Mouse (Mus musculus) liver, embryonic 14.5 days (tissue): ENCODE data around the gene Tgtp2. TPM values are rescaled to one million over a fixed set of nuclear protein-coding genes. Genes with fewer than 3 reads are reported as not detected.

Experiments
- ATAC-seq: fragments of 200-750 bp; cut with Nextera tagmentation; 2 replicates; pipeline ENCODE4 v1.8.0; 2017; ENCODE audit warnings: moderate number of reproducible peaks, mild to moderate bottlenecking, moderate library complexity; ENCODE audit not compliant: insufficient read depth
- DNase-seq, 3 experiments: peaks; one replicate each; pipeline ENCODE4 v3.0.0-alpha.2; 2012 to 2013; ENCODE audit warnings: low read depth in 3 of 3, low spot score in 3 of 3
- H3K27ac ChIP-seq: fragments of 300-500 bp; sonication (generic); 2 replicates; pipeline ENCODE4 v1.5.1; 2014; ENCODE audit warnings: moderate library complexity, mild to moderate bottlenecking, control low read depth, inconsistent platforms
- H3K27me3 ChIP-seq: fragments of 300-500 bp; sonication (generic); 2 replicates; pipeline ENCODE4 v1.6.1; 2014; ENCODE audit warnings: mild to moderate bottlenecking, low read length, moderate library complexity; ENCODE audit not compliant: control insufficient read depth, insufficient read depth
- H3K36me3 ChIP-seq: fragments of 300-500 bp; sonication (generic); replicated peaks from 2 replicates; pipeline ENCODE4 v1.6.1; 2014; ENCODE audit warnings: low read depth; ENCODE audit not compliant: control insufficient read depth, insufficient read depth
- H3K4me1 ChIP-seq, 2 experiments: fragments of 200-500 bp in 1 of 2; fragments of 300-500 bp in 1 of 2; sonication (generic) in 1 of 2; replicated peaks; 2 replicates each; pipeline ENCODE4 v1.6.1; 2012 to 2014; ENCODE audit warnings: antibody characterized with exemption in 1 of 2, inconsistent platforms in 1 of 2, low read length in 1 of 2; ENCODE audit not compliant: control insufficient read depth in 2 of 2, insufficient read depth in 2 of 2
- H3K4me2 ChIP-seq: fragments of 300-500 bp; sonication (generic); 2 replicates; pipeline ENCODE4 v1.6.1; 2014; ENCODE audit warnings: low read depth, mild to moderate bottlenecking, control low read depth, moderate library complexity
- H3K4me3 ChIP-seq, 2 experiments: fragments of 200-500 bp in 1 of 2; fragments of 300-500 bp in 1 of 2; sonication (generic) in 1 of 2; 2 replicates each; pipeline ENCODE4 v1.5.1; 2012 to 2014; ENCODE audit warnings: low read depth in 2 of 2, low read length in 2 of 2, mild to moderate bottlenecking in 2 of 2, control low read depth in 1 of 2, inconsistent platforms in 1 of 2, moderate library complexity in 1 of 2; ENCODE audit not compliant: insufficient read depth in 1 of 2
- H3K9ac ChIP-seq: fragments of 300-500 bp; sonication (generic); replicated peaks from 2 replicates; pipeline ENCODE4 v1.6.1; 2014; ENCODE audit warnings: mild to moderate bottlenecking, control low read depth, moderate library complexity
- H3K9me3 ChIP-seq: fragments of 300-500 bp; sonication (generic); 2 replicates; pipeline ENCODE4 v1.6.1; 2016; ENCODE audit warnings: low read length, mixed read lengths; ENCODE audit not compliant: control insufficient read depth
- CTCF ChIP-seq: IDR thresholded peaks from 2 replicates; pipeline ENCODE4 v1.5.1; 2016; ENCODE audit warnings: antibody characterized with exemption, low read depth, control low read depth
- EP300 ChIP-seq: IDR thresholded peaks from 2 replicates; pipeline ENCODE4 v1.6.1; 2016; ENCODE audit warnings: antibody characterized with exemption, low read depth
- WGBS: fragments of 180-500 bp; shearing (Covaris S2); extraction: QIAGEN DNeasy Blood & Tissue Kit; methylation state at CpG from one replicate; pipeline ENCODE4 v1.1.7; 2014; ENCODE audit not compliant: insufficient replicate concordance; 5-methylcytosine and 5-hydroxymethylcytosine counted together
- polyA plus RNA-seq, 2 experiments: library from polyadenylated mRNA; depleted of rRNA in 1 of 2; stranded (reverse) in 1 of 2; unstranded in 1 of 2; fragments of >200 nt; fragmentation: Nextera tagmentation in 1 of 2; extraction: Ambion mirVana in 1 of 2; gene quantifications; 2 replicates each; pipeline versions ENCODE4 v1.2.1 to v1.2.3; 2012 to 2014

The Tgtp2 gene
- polyA plus RNA-seq, 2 experiments: 0.27 to 0.51 TPM

DNA sequence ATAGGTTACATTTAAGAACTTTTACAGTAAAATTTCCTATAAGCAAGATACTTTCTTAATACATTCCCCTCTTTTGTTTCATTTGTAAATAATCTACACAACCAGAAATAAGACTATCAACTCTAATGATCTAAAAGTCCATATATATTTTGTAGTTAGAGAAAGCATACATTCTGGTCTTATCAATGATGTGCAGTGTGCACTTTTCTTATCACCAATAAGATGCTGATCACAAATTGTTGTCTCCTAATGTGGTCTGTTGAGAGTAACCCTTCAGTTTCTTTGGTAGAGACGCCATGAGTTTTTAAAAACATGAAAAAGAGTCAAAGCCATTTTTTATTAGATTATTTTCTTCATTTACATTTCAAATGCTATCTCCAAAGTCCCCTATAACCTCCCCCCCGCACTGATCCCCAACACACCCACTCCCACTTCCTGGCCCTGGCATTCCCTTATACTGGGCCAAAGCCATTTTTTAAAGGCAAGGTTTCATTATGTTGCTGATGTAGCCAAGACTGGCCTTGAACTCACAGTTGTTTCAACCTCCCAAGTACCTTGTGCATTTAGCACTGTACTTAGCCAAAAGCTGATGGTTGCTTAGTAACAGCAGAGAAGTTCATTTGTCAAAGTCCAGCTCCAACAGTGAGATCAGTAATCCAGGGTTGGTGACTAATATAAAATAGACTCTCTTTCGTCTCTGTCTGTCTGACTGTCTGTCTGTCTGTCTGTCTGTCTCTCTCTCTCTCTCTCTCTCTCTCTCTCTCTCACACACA lies 25.9 kb upstream of the Tgtp2 start:
- Histone ChIP-seq H3K36me3 (no peaks in the 10 kb centered on the region), H3K4me1 (peaks cover 59 to 67% of the 10 kb centered on the region in 2 experiments), H3K27ac (peak overlapping the region; percentile 52), H3K4me2 (0 out of 2 replicates have a peak overlapping the region, but pooled peaks have one; percentile 16), H3K4me3 (no peak overlapping the region), H3K9ac (no peak overlapping the region), H3K9me3 (no peaks in the 10 kb centered on the region), H3K27me3 (no peaks in the 10 kb centered on the region)
- ATAC-seq (no peak), DNase-seq (no peak)
- WGBS: 31% methylated on average over 3 of the region's 3 CpGs
- TF ChIP-seq CTCF (no peak), EP300 (peak; percentile 64)

DNA sequence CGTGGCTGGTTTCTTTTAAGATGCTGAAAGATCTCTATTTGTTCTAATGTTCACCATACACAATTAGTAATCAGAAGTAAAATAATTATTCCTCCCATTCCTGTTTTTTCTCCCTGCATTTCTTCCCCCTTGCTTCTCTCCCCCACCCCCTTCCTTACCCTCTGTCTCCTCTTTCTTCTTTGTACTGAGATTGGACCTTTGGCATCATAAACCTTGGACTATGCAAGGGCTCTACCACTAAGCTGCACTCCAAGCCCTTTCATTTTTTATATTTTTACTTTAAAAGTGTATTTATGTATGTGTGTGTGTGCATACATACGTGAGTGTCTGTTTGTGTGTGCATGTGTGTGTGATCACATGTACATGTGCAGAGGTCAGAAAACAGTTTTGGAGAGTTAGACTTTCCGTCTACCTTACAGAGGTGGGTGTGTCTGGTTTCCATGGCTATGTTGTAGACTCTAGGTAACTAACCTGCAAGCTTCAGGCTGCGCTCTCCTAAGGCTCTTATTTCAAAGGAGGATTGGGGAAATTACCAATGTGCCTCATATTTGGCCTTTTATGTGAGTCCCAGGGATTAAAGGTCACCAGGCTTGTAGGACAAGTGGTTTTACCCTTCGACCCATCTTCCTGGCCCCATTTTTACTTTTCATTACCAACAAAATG lies 25.1 kb upstream of the Tgtp2 start:
- Histone ChIP-seq H3K36me3 (no peaks in the 10 kb centered on the region), H3K9me3 (no peaks in the 10 kb centered on the region), H3K4me2 (peak overlapping the region; percentile 59), H3K4me1 (peaks cover 67 to 75% of the 10 kb centered on the region in 2 experiments), H3K27me3 (no peaks in the 10 kb centered on the region), H3K9ac (no peak overlapping the region; the same call in 1 of the 2 replicates), H3K27ac (peak overlapping the region; percentile 74), H3K4me3 (no peak overlapping the region)
- DNase-seq (no peak), ATAC-seq (no peak)
- WGBS: 64% methylated on average over 5 of the region's 5 CpGs
- no peak for TF ChIP-seq CTCF
- no peak for TF ChIP-seq EP300

GRCm38 (mm10) chr11:49087830-49088616 lies 24.0 kb upstream of the Tgtp2 start:
- Histone ChIP-seq H3K4me2 (peak overlapping the region; percentile 59), H3K27ac (peak overlapping the region; percentile 74), H3K4me3 (peak overlapping the region; percentile 17 to 24), H3K27me3 (no peaks in the 10 kb centered on the region), H3K9me3 (no peaks in the 10 kb centered on the region), H3K36me3 (no peaks in the 10 kb centered on the region), H3K4me1 (peaks cover 77 to 85% of the 10 kb centered on the region in 2 experiments), H3K9ac (peak overlapping the region; percentile 77)
- DNase-seq (peak; percentile 69 to 73 (median 72)), ATAC-seq (peak; percentile 94)
- WGBS: 15% methylated on average over 22 of the region's 22 CpGs
- TF ChIP-seq EP300 (peak; percentile 90), CTCF (peak; percentile 31)

GRCm38 (mm10) chr11:49086858-49087361 lies 22.9 kb upstream of the Tgtp2 start:
- peaks cover 73 to 83% of the 10 kb centered on the region in 2 experiments for H3K4me1 ChIP-seq
- peak overlapping the region; percentile 52 for H3K4me2 ChIP-seq
- H3K27me3 ChIP-seq: no peaks in the 10 kb centered on the region
- no peaks in the 10 kb centered on the region for H3K36me3 ChIP-seq
- peak overlapping the region in 1 of 2 experiments; percentile 16; a peak in 3 of 4 replicates for H3K4me3 ChIP-seq
- ATAC-seq (no peak), DNase-seq (no peak)
- H3K9me3 ChIP-seq: no peaks in the 10 kb centered on the region
- WGBS: 59% methylated on average over 6 of the region's 6 CpGs
- TF ChIP-seq CTCF (no peak), EP300 (no peak)
- peak overlapping the region; percentile 74 for H3K27ac ChIP-seq
- peak overlapping the region; percentile 39 for H3K9ac ChIP-seq
